Mouse (Mus musculus) thymus, postnatal 14 days (tissue): ENCODE measurements around the gene Araf.

Experiments
- DNase-seq: peaks from one replicate; pipeline ENCODE4 v3.0.0; 2021

The Araf gene

GRCm38 (mm10) chrX:20797681-20798080 is at the start of gene Araf:
Gene Araf, plus strand, starts transcription at chrX:20797814.
- DNase-seq, result no peak

DNA sequence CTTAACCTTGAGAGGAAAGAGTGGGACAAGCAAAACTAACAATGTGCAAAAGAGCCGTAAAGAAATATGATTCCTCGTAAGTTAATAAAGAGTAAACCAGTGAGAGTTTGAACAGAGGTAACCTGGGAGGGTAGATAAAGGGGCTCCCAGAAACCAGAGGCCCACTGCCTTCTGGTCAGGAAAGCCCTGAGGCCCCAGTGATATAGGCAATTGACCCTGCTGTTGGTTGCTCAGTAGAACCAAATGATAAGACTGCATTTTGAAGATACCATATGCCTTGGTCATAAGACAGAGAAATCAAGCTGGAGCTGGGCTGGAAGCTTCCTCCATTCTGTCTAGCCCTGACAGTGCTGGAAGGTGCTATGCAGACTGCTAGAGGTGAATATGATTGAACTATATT is 48.8 kb upstream of the Araf start:
- no peak for DNase-seq

- DNase-seq, result no peak
Measured at GRCm38 (mm10) chrX:20761201-20761600, 36.4 kb upstream of the Araf start.

DNA sequence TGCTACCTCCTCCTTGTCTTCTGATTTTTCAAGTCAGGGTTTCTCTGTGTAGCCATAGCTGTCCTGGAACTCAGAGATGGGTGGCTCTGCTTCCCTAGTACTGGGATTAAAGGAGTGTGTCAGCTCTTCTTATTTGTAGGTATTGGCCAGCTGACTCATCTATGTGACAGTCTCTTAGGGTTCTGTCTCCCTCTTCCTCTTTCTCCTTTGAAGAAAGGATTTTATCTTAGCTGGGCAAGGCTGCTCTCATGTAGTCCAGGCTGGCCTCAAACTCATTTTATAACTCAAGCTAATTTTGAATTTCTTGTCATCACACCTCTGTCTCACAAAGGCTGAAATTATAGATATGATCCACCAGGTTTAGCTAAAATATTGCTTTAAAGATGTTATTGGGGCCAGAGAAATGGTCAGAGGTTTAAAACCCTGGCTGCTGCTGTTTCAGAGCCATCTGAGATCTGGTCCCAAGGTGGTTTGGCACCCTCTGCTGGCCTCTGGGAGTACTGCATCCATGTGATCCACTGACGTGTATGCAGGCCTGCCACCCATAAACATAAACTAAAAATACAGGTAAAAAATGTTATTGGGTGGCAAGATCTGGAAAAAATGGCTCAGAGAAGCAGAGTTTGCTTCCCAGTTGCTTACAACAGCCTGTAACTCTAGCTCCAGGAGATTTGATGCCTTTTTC is 26.8 kb upstream of the Araf start:
- peak; percentile 80 for DNase-seq

DNA sequence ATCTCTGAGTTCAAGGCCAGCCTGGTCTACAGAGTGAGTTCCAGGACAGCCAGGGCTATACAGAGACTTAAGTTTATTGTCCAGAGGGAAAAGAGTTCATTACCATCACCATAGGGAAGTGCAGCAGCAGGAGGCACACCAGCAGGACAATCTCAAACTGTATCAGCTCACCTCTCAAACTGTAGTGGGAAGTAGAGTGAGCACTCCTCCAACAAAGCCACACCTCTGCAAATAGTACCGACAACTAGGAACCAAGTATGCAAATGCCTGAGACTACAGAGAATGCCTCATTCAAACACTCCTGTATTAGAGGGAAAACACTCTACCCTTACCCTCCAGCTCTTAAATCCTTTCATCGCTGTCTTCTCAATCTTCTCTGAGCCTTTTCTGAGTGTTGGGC is 25.9 kb upstream of the Araf start:
- DNase-seq, result no peak

DNA sequence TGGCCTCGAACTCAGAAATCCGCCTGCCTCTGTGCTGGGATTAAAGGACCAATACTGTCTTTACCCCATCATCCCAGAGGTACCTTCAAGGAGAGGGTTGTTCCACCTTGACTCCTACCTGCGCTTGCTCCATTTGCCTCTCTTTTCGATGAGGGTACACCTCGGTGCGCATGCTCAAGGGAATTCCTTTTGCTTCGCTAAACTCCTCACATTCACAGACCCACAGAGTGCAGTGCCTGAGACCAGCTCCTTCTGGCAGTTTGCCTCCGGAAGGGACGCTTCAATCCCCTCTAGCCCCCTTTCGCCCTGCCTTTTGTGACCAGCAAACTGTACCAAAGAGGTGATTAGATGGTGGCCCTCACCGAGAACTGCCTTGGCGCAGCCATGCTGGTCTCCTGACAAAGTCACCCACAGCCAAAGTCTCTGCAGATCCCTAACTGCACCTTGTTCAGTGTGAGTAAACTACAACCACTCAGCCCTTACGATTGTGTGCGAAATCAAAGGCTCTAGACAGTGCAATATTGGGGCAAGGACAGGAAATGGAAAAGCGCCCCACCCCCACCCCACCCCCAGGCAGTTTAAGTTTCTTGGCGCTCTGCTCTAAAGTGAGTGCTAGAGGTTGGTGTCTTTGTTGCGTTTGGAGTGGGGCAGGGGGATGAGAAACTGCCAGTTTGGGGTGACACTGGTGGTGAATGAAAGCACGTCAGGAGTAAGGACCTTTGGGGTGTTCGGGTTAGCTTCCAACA is 22.2 kb upstream of the Araf start:
- DNase-seq, result no peak

- DNase-seq, result no peak
Measured at GRCm38 (mm10) chrX:20777619-20778018, 20.0 kb upstream of the Araf start.

DNA sequence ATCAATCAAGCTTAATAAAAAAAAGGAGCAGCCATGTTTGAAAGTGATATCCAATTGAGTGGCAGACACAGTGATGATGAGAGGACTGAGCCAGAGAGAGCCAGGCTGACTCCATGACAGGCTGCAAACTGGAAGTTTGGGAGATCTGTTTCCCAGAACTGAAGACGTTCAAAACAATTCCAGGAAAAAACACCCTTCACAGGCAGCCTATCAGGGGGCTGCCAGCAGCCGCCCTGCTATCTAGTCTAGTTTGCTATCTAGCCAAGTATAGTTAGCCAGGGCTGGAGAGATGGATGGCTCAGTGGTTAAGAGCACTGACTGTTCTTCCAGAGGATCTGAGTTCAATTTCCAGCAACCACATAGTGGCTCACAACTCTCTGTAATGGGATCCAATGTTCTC is 10.3 kb upstream of the Araf start:
- no peak for DNase-seq

DNA sequence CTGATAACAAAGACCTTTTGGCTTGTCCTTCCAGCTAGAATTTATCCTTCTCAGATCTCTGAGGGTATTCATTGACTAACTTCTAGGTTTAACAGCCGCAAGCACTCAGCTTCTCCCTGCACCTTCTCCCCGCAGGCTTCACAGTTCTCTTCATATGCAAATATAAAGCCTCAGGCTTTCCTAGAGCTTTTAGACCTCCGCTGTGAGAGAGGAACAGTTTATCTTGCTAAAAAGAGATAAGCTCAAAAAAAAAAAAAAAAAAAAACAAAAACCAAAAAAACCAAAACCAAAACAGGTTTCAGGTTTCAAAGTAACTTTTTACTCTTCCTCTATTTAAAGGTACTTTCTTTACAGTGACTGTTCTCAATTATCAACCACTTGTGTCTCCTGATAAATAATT is 5.2 kb upstream of the Araf start:
- DNase-seq, result no peak

DNA sequence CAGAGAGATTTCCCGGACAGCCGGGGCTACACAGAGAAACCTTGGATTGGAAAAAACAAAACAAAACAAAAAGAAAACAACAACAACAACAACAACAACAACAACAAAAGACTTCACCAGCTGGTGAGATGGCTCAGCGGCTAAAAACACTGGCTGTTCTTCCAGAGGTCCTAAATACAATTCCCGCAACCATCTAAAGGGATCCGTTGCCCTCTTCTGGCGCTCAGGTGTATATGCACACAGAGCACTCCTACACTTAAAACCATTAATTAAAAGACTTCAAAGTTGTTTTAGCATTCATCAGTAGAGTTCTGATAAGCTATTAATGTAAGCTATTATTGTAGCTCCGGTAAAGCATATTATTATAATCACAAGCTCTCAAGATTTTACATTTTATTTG is 4.4 kb upstream of the Araf start:
- DNase-seq, result no peak

DNA sequence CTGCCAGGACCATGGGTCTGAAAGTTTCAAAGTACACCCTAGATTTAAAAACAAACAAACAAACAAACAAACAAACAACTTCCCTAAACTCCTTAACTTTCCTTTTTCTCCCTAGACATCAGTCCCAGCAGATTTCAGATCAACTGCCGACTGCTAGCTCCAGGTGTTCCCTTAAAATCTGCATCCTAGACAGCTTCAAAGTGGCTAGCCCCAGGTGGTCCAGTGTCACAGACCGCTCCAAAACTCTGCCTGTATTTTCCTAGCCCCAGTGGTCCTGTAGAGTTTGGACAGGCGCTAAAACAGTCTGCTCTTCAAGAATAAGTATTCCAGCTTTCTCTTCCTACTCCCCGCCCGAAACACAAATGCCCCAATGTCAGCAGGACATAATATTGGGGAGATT is 3.4 kb upstream of the Araf start:
- DNase-seq, result no peak

GRCm38 (mm10) chrX:20798141-20798796 is 655 bp downstream of the Araf start:
- DNase-seq, result peak; percentile 81

- DNase-seq, result no peak
Measured at GRCm38 (mm10) chrX:20798797-20799147, 1.2 kb downstream of the Araf start.

- peak; percentile 7 for DNase-seq
Measured at GRCm38 (mm10) chrX:20801456-20801855, 3.8 kb downstream of the Araf start.

- DNase-seq, result peak; percentile 7
Measured at GRCm38 (mm10) chrX:20804301-20804700, 6.7 kb downstream of the Araf start.

DNA sequence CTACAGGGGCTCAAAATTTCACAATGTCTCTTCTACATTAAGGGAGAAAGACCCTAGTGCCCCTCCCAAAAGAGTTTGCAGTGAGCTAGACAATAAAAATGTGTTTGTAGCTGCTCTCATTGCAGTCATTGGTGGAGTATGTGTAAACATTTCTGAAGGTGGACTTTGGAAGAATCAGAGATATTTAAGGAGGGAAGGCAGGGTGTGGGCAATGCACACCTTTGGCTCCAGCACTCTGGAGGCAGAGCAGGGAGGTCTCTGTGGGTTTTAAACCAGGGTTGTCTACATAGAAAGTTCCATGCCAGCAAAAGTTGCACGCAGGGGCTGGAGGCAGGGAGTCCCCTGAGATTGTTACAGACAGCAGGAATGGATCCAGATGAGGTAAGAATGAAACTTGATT is 8.7 kb downstream of the Araf start:
- no peak for DNase-seq

DNA sequence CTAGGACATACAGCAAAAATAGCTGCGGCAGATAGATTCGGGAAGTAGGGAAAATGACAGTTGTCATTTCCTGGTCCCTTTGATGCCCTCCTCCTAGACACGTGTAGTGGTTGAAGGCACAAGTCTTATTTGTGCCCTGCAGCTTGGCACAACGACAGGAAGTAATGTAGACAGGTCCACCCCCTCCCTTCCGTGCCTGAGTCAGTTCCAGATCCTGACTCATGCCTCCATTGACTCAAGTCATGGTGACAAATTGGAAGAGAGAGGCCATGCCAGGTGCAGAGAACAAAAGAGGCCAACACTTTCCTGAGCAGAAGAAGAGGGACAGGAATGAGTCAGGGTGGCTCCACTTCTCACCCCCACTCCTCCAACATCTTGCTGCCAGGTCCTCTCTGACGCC is 19.4 kb downstream of the Araf start:
- DNase-seq, result peak; percentile 34

DNA sequence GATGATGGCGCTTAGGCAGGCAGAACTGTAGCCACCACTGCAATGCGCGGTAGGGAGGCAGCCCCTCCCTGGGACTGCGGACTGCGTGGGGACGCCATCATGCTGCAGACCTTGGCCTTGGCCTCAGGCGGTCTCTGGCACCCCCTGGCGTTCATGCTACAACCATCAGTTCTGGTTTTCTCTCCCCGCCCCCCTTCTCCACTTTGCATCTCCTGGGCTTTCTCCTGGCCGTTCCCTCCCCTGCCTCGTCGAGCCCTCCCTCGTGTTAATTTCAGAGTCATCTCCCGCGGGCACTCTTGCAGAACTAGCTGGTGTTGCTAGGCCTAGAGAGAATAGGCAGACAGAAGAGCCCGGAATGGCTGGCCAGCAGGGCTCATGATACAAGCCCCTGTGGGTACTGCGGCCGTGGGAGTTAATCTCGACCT is 21.6 kb downstream of the Araf start:
- peak; percentile 86 for DNase-seq

DNA sequence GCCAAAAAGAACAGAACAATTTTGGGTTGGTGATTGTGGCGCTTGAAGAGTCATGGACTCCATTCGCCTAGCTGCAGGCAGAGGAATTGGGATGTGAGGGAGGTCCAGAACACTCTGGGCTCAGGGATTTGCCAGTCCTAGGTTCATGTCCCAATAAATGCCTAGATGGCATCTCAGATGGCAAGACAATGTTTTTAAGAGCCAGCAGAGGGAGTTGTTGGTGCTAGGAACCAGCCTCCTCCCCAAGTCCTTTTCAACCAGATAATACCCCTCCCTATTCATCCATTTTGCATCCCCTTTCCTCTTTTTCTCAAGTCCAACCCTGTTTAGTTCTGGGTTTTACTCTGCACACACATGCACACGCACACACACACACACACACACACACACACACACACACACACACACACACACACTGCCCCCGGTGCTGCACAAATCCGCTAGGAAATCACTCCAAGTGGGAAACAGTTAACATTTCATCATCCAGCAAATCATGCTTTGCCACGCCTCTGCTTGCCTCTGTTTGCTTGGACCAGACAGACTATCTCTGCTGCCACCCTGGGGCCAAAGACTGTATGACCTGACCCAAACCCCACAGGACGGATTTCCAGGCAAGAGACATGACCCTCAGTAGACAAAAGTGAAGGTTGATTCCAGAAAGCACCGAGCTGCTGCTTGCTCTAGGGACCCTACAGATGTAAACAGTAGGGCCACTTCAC is 22.3 kb downstream of the Araf start:
- peak; percentile 32 for DNase-seq

DNA sequence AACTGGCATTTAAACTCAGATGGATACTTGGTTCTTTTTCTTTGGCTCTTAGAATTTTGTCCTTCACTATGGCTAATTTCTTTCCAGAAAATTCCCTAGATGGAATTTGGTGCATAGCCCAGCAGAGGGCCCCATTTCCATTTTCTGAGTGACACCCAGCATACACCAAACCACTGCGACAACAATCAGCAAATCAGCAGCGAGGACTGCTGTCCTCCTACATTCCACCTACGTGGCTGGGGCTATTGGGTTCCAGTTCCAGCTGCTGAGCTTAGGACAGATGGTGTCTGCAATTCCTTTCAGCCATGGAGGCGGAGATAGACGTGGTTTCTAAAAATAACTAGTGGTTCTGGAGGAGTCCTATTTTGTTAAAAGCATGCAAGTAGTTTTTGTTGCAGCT is 31.3 kb downstream of the Araf start:
- no peak for DNase-seq

DNA sequence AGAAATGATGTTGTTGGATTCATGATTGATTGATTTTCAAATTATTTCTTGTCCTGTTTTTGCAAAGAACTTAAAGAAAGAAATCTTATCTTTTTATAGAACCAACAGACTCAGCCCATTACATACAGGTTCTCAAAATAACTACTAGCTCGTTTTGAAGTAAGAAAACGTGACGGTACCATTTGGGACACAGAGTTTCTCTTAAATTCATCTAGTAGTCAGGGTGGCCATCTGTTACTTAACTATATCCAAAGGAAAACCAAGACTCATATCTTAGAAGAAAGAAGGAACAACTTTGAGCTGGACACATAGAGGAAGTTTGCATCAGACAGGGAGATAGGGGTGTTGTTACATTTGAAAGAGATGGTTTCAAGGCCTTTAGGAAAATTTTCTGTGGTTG is 49.6 kb downstream of the Araf start:
- no peak for DNase-seq

- DNase-seq, result no peak
Measured at GRCm38 (mm10) chrX:20847816-20848215, 50.2 kb downstream of the Araf start.

- DNase-seq, result peak; percentile 89
Measured at GRCm38 (mm10) chrX:20848256-20848984, 50.8 kb downstream of the Araf start.
